Mouse (Mus musculus): ENCODE data around the gene Map2k3.

DNA sequence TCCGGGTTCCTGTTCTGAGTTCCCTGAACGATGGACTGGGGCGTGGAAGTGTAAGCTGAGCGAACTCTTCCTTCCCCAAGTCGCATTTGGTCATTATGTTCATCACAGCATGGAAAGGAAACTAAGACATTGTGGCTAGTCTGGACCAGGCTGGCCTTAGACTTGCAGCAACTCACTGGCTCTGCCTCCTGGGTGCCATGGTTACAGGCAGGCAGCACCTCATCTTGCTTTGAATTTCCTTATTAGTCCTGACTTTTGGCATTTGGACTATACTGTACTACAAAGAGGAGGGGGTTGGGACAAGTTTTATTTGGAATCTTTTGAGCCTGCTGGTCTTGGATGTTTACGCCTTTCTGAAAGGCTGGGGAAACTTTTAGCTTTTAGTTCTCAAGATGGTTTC is 35.1 kb downstream of the Map2k3 start:
- TF ChIP-seq CTCF (IDR thresholded peaks at IDR 0.05): no peak
- no peak for TF ChIP-seq EP300 (IDR thresholded peaks at IDR 0.05)
